Mouse (Mus musculus): ENCODE measurements around the gene Ppil2. TPM values are rescaled to one million over a fixed set of nuclear protein-coding genes. Genes with fewer than 3 reads are reported as not detected.

The Ppil2 gene
- polyA plus RNA-seq, 2 experiments, result 116 to 131 TPM

GRCm38 (mm10) chr16:17147391-17147929 is 36.4 kb upstream of the Ppil2 start:
- peak overlapping the region; percentile 100 for H3K4me2 ChIP-seq (replicated peaks; ENCODE audit: low read depth, low read length, severe bottlenecking)
- peak overlapping the region; percentile 52 for H3K9ac ChIP-seq (ENCODE audit: low read depth, low read length, severe bottlenecking)
- 0% methylated on average over 41 of the region's 41 CpGs for WGBS
- H3K27me3 ChIP-seq (ENCODE audit: control insufficient read depth, insufficient read depth, low read length), result 0 out of 2 replicates have a peak, but pooled peaks cover 7% of the 10 kb centered on the region
- no peaks in the 10 kb centered on the region for H3K9me3 ChIP-seq (ENCODE audit: control insufficient read depth, low read length)
- peaks cover 17% of the 10 kb centered on the region for H3K36me3 ChIP-seq (ENCODE audit: control insufficient read depth, insufficient read depth, low read length)
- peaks cover 7% of the 10 kb centered on the region for H3K4me1 ChIP-seq (ENCODE audit: control insufficient read depth, insufficient read depth, low read length)
- DNase-seq (ENCODE audit: low spot score), result no peak
- no peak overlapping the region for H3K27ac ChIP-seq (replicated peaks; ENCODE audit: low read depth, low read length)
- 0 out of 2 replicates have a peak, but pooled peaks have one; percentile 4 for ATAC-seq (ENCODE audit: low FRiP score, low read depth)
- H3K4me3 ChIP-seq (replicated peaks; ENCODE audit: low read length), result peak overlapping the region; percentile 60
- no peak for TF ChIP-seq POLR2A (IDR thresholded peaks at IDR 0.05; ENCODE audit: borderline replicate concordance, extremely low read depth, insufficient read depth, insufficient read length)

DNA sequence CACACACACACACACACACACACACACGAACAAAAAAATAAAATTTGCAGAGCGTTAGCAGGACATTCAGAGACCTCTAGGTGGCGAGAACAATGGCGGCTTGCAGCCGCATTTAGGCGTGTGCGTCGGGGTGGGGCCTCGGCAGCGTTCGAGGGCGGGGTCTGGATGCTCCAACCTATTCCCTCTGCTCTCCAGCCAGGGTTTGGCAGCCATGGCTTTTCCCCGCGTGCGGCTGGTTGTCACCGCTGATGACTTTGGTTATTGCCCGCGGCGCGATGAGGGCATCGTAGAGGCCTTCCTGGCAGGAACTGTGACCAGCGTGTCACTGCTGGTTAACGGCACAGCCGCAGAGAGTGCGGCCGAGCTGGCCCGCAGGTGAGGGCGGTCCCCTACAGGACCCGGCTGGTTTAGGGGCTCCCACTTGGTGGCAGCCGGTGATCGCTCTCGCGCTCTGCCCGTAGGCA is 35.7 kb upstream of the Ppil2 start, which contains the start of gene Ccdc116:
Ccdc116 (minus strand) TSS at position 458 of the 464 bp plus-strand sequence.
- Histone ChIP-seq H3K4me1 (ENCODE audit: control insufficient read depth, insufficient read depth, low read length) (peaks cover 7% of the 10 kb centered on the region), H3K9me3 (ENCODE audit: control insufficient read depth, low read length) (no peaks in the 10 kb centered on the region), H3K27ac (replicated peaks; ENCODE audit: low read depth, low read length) (no peak within 1 kb of the TSS), H3K27me3 (ENCODE audit: control insufficient read depth, insufficient read depth, low read length) (0 out of 2 replicates have a peak, but pooled peaks cover 7% of the 10 kb centered on the region), H3K4me3 (replicated peaks; ENCODE audit: low read length) (peak within 1 kb of the TSS; percentile 60), H3K4me2 (replicated peaks; ENCODE audit: low read depth, low read length, severe bottlenecking) (peak within 1 kb of the TSS; percentile 100), H3K36me3 (ENCODE audit: control insufficient read depth, insufficient read depth, low read length) (peaks cover 11% of the 10 kb centered on the region), H3K9ac (ENCODE audit: low read depth, low read length, severe bottlenecking) (peak within 1 kb of the TSS; percentile 52)
- no peak for TF ChIP-seq POLR2A (IDR thresholded peaks at IDR 0.05; ENCODE audit: borderline replicate concordance, extremely low read depth, insufficient read depth, insufficient read length)
- under 1% methylated on average over 30 of the region's 34 CpGs for WGBS
- ATAC-seq (ENCODE audit: low FRiP score, low read depth) (peak; percentile 87), DNase-seq (ENCODE audit: low spot score) (peak; percentile 92)

DNA sequence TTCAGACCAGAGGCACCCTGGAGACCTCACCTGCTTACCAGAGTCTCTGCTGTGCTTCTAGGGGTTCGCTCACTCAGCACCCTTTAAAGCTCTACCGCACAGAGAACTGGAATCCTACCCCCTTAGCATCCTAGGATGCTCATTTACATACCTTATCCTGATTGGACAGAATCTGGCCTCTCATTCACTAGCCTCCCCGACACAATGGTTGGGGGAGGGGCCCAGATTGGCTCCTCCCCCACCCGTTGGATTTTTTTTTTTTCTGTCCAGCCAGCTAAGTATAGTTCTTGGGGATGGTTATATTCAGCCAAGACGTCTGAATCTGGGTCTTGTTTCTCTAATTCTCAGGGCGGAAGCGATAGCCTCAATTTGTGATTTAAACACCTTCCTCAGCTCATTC is 33.3 kb upstream of the Ppil2 start, which contains the start of gene Ydjc:
Ydjc (plus strand) TSS at position 283 of the 400 bp plus-strand sequence.
- H3K4me3 ChIP-seq (replicated peaks; ENCODE audit: low read length), result no peak within 1 kb of the TSS
- 23% methylated on average over 7 of the region's 7 CpGs for WGBS
- no peak for ATAC-seq (ENCODE audit: low FRiP score, low read depth)
- H3K4me1 ChIP-seq (ENCODE audit: control insufficient read depth, insufficient read depth, low read length), result peaks cover 7% of the 10 kb centered on the region
- H3K4me2 ChIP-seq (replicated peaks; ENCODE audit: low read depth, low read length, severe bottlenecking), result no peak within 1 kb of the TSS
- 0 out of 2 replicates have a peak, but pooled peaks cover 7% of the 10 kb centered on the region for H3K27me3 ChIP-seq (ENCODE audit: control insufficient read depth, insufficient read depth, low read length)
- no peaks in the 10 kb centered on the region for H3K9me3 ChIP-seq (ENCODE audit: control insufficient read depth, low read length)
- no peak within 1 kb of the TSS for H3K27ac ChIP-seq (replicated peaks; ENCODE audit: low read depth, low read length)
- H3K9ac ChIP-seq (ENCODE audit: low read depth, low read length, severe bottlenecking), result no peak within 1 kb of the TSS
- TF ChIP-seq POLR2A (IDR thresholded peaks at IDR 0.05; ENCODE audit: borderline replicate concordance, extremely low read depth, insufficient read depth, insufficient read length), result no peak
- no peaks in the 10 kb centered on the region for H3K36me3 ChIP-seq (ENCODE audit: control insufficient read depth, insufficient read depth, low read length)
- DNase-seq (ENCODE audit: low spot score), result peak; percentile 18

- H3K9ac ChIP-seq (ENCODE audit: low read depth, low read length, severe bottlenecking), result no peak overlapping the region
- no peak overlapping the region for H3K4me3 ChIP-seq (replicated peaks; ENCODE audit: low read length)
- 74% methylated on average over 15 of the region's 15 CpGs for WGBS
- no peaks in the 10 kb centered on the region for H3K27me3 ChIP-seq (ENCODE audit: control insufficient read depth, insufficient read depth, low read length)
- TF ChIP-seq POLR2A (IDR thresholded peaks at IDR 0.05; ENCODE audit: borderline replicate concordance, extremely low read depth, insufficient read depth, insufficient read length), result no peak
- DNase-seq (ENCODE audit: low spot score) (no peak), ATAC-seq (ENCODE audit: low FRiP score, low read depth) (no peak)
- H3K9me3 ChIP-seq (ENCODE audit: control insufficient read depth, low read length), result no peaks in the 10 kb centered on the region
- H3K4me2 ChIP-seq (replicated peaks; ENCODE audit: low read depth, low read length, severe bottlenecking), result no peak overlapping the region
- H3K36me3 ChIP-seq (ENCODE audit: control insufficient read depth, insufficient read depth, low read length), result no peaks in the 10 kb centered on the region
- H3K27ac ChIP-seq (replicated peaks; ENCODE audit: low read depth, low read length), result no peak overlapping the region
- no peaks in the 10 kb centered on the region for H3K4me1 ChIP-seq (ENCODE audit: control insufficient read depth, insufficient read depth, low read length)
These were observed 26.3 kb upstream of the Ppil2 start for GRCm38 (mm10) chr16:17137355-17137754.

GRCm38 (mm10) chr16:17132906-17133200 is 21.8 kb upstream of the Ppil2 start:
- 26% methylated on average over 7 of the region's 7 CpGs for WGBS
- Histone ChIP-seq H3K27me3 (ENCODE audit: control insufficient read depth, insufficient read depth, low read length) (no peaks in the 10 kb centered on the region), H3K9ac (ENCODE audit: low read depth, low read length, severe bottlenecking) (peak overlapping the region; percentile 32), H3K9me3 (ENCODE audit: control insufficient read depth, low read length) (no peaks in the 10 kb centered on the region), H3K27ac (replicated peaks; ENCODE audit: low read depth, low read length) (0 out of 2 replicates have a peak overlapping the region, but pooled peaks have one; percentile 28), H3K4me1 (ENCODE audit: control insufficient read depth, insufficient read depth, low read length) (peaks cover 5% of the 10 kb centered on the region; the same call in 1 of the 2 replicates), H3K36me3 (ENCODE audit: control insufficient read depth, insufficient read depth, low read length) (no peaks in the 10 kb centered on the region), H3K4me3 (replicated peaks; ENCODE audit: low read length) (peak overlapping the region; percentile 77), H3K4me2 (replicated peaks; ENCODE audit: low read depth, low read length, severe bottlenecking) (peak overlapping the region; percentile 95)
- TF ChIP-seq POLR2A (IDR thresholded peaks at IDR 0.05; ENCODE audit: borderline replicate concordance, extremely low read depth, insufficient read depth, insufficient read length), result no peak
- DNase-seq (ENCODE audit: low spot score) (no peak), ATAC-seq (ENCODE audit: low FRiP score, low read depth) (no peak)
